Mouse (Mus musculus) CD4-positive, CD25-positive, alpha-beta regulatory T cell, adult 4 months (primary cell): Measurements from ENCODE around the gene Myo6. TPM values are rescaled to one million over a fixed set of nuclear protein-coding genes. Genes with fewer than 3 reads are reported as not detected.
"Not testable (repeated sequence)": the region's sequence is repeated elsewhere in the genome, so short reads cannot be mapped to it uniquely, and the experiment has no call there.

ENCODE experiments used
- ATAC-seq: one replicate; pipeline ENCODE4 v1.8.0; 2017
- polyA plus RNA-seq, 2 experiments: library from polyadenylated mRNA; unstranded; fragments of 100-300 nt; shearing (Covaris generic); gene quantifications; one replicate each; pipeline ENCODE4 v1.2.1; 2017

Gene Myo6
- polyA plus RNA-seq, 2 experiments from 2014 or later: 16.3 to 24.3 TPM

- ATAC-seq: no peak
These were observed 142.0 kb downstream of the Myo6 start for GRCm38 (mm10) chr9:80306853-80307252.

GRCm38 (mm10) chr9:80307629-80308028 lies 142.8 kb downstream of the Myo6 start:
- no peak for ATAC-seq

- peak; percentile 74 for ATAC-seq
These were observed 148.8 kb downstream of the Myo6 start for GRCm38 (mm10) chr9:80313610-80314009.

- ATAC-seq: no peak
These were observed 151.1 kb downstream of the Myo6 start for GRCm38 (mm10) chr9:80315922-80316321.

- ATAC-seq: peak; percentile 76
These were observed 153.2 kb downstream of the Myo6 start for GRCm38 (mm10) chr9:80318027-80318426.

- not testable (repeated sequence) for ATAC-seq
These were observed 156.4 kb downstream of the Myo6 start for GRCm38 (mm10) chr9:80321051-80321887.

GRCm38 (mm10) chr9:80332153-80332552 lies 167.3 kb downstream of the Myo6 start:
- ATAC-seq: peak; percentile 92

- no peak for ATAC-seq
These were observed 168.6 kb downstream of the Myo6 start for GRCm38 (mm10) chr9:80333466-80333865.

GRCm38 (mm10) chr9:80333998-80334605 lies 169.3 kb downstream of the Myo6 start:
- no peak for ATAC-seq

GRCm38 (mm10) chr9:80335660-80336357 lies 171.0 kb downstream of the Myo6 start:
- no peak for ATAC-seq

- ATAC-seq: no peak
These were observed 173.2 kb downstream of the Myo6 start for GRCm38 (mm10) chr9:80338026-80338425.

GRCm38 (mm10) chr9:80340927-80341326 lies 176.1 kb downstream of the Myo6 start:
- ATAC-seq: no peak

- peak; percentile 28 for ATAC-seq
These were observed 176.9 kb downstream of the Myo6 start for GRCm38 (mm10) chr9:80341756-80342155.

GRCm38 (mm10) chr9:80342520-80342919 lies 177.7 kb downstream of the Myo6 start:
- no peak for ATAC-seq

GRCm38 (mm10) chr9:80344451-80345000 lies 179.7 kb downstream of the Myo6 start:
- peak; percentile 65 for ATAC-seq

- ATAC-seq: no peak
These were observed 186.5 kb downstream of the Myo6 start for GRCm38 (mm10) chr9:80351295-80351677.

GRCm38 (mm10) chr9:80351678-80352331 lies 187.0 kb downstream of the Myo6 start:
- ATAC-seq: no peak

GRCm38 (mm10) chr9:80360063-80360462 lies 195.2 kb downstream of the Myo6 start:
- ATAC-seq: peak; percentile 29
